Mouse (Mus musculus): ENCODE data around the gene Fcamr. TPM values are rescaled to one million over a fixed set of nuclear protein-coding genes. Genes with fewer than 3 reads are reported as not detected.

Gene Fcamr
- total RNA-seq (2014; fragmentation: Nextera tagmentation): not detected in 2 replicates
- not detected in 2 replicates for total RNA-seq (2017)
- not detected in 2 replicates for polyA plus RNA-seq (2012)

- no peak for ATAC-seq (ENCODE audit: extremely low read depth, insufficient number of reproducible peaks, low FRiP score, poor library complexity, severe bottlenecking)
- Histone ChIP-seq H3K36me3 (replicated peaks) (no peaks in the 10 kb centered on the region), H3K4me1 (ENCODE audit: insufficient read depth, low read depth, low read length) (no peaks in the 10 kb centered on the region; the same call in 1 of the 2 replicates), H3K9me3 (replicated peaks) (no peaks in the 10 kb centered on the region), H3K27me3 (ENCODE audit: insufficient read depth, low read length) (peaks cover 49% of the 10 kb centered on the region), H3K4me3 (ENCODE audit: low read depth, low read length) (no peak within 1 kb of the TSS)
- no peak for DNase-seq (ENCODE audit: low spot score)
- TF ChIP-seq GATA2 (IDR thresholded peaks at IDR 0.05; ENCODE audit: borderline replicate concordance, low read depth, low read length): no peak
- TF ChIP-seq TAL1 (conservative IDR thresholded peaks at IDR 0.05; ENCODE audit: low read depth, low read length): no peak
- no peak for TF ChIP-seq GATA1 (IDR thresholded peaks at IDR 0.05; ENCODE audit: borderline replicate concordance, low read length)
- no peak for TF ChIP-seq CTCF (IDR thresholded peaks at IDR 0.05; ENCODE audit: low read depth, low read length)
- TF ChIP-seq POLR2AphosphoS5 (IDR thresholded peaks at IDR 0.05; ENCODE audit: insufficient replicate concordance, low read depth, low read length): no peak
Measured at GRCm38 (mm10) chr1:130800602-130801001, at the start of gene Fcamr. Gene Fcamr, plus strand, starts transcription at chr1:130800902.

DNA sequence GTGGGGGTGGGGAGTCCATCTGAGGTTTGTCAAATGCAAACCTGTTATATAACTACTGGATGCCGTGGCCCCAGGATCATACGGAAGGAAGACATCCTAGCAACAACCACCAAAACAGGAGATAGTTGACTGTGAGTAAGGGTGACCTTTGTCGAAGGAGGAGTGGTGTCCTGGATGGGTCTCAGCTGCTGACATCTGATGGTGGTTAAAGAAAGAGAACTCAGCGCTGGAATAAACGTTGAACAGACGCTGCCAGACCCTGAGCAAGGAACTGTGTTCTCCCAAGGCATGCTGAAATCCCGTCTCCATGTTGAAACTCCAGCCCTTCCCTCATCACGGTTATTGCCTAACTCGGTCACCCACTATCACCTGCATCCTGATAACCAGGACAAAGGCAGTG, 41.0 kb upstream of the Fcamr start:
- Histone ChIP-seq H3K36me3 (replicated peaks) (no peaks in the 10 kb centered on the region), H3K27me3 (ENCODE audit: insufficient read depth, low read length) (no peaks in the 10 kb centered on the region), H3K9me3 (replicated peaks) (no peaks in the 10 kb centered on the region), H3K4me1 (ENCODE audit: insufficient read depth, low read depth, low read length) (peaks cover 47% of the 10 kb centered on the region), H3K4me3 (ENCODE audit: low read depth, low read length) (no peak overlapping the region)
- ATAC-seq (ENCODE audit: extremely low read depth, insufficient number of reproducible peaks, low FRiP score, poor library complexity, severe bottlenecking) (no peak), DNase-seq (ENCODE audit: low spot score) (no peak)
- TF ChIP-seq TAL1 (conservative IDR thresholded peaks at IDR 0.05; ENCODE audit: low read depth, low read length) (no peak), CTCF (IDR thresholded peaks at IDR 0.05; ENCODE audit: low read depth, low read length) (no peak), GATA2 (IDR thresholded peaks at IDR 0.05; ENCODE audit: borderline replicate concordance, low read depth, low read length) (no peak), GATA1 (IDR thresholded peaks at IDR 0.05; ENCODE audit: borderline replicate concordance, low read length) (no peak), POLR2AphosphoS5 (IDR thresholded peaks at IDR 0.05; ENCODE audit: insufficient replicate concordance, low read depth, low read length) (no peak)

DNA sequence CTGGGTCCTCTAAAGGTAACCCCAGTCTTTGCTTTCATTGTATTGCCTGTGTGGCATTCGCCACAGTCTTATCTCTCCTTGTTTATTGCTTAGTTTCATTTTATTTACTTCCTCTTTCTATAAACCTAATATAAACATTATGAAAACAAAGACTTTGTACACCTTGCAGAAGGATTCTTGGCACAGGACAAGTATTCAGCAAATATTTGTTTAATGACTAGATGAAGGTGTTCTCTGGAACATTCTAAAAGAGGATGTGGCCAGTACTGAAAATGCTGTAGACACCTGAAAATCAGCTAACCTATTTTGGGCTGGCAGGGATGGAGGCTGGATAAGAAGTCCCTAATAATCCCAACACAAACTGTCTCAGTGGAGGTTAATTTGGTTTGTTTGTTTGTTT, 39.1 kb upstream of the Fcamr start:
- TF ChIP-seq GATA1 (IDR thresholded peaks at IDR 0.05; ENCODE audit: borderline replicate concordance, low read length) (no peak), GATA2 (IDR thresholded peaks at IDR 0.05; ENCODE audit: borderline replicate concordance, low read depth, low read length) (no peak), TAL1 (conservative IDR thresholded peaks at IDR 0.05; ENCODE audit: low read depth, low read length) (no peak), POLR2AphosphoS5 (IDR thresholded peaks at IDR 0.05; ENCODE audit: insufficient replicate concordance, low read depth, low read length) (no peak), CTCF (IDR thresholded peaks at IDR 0.05; ENCODE audit: low read depth, low read length) (no peak)
- ATAC-seq (ENCODE audit: extremely low read depth, insufficient number of reproducible peaks, low FRiP score, poor library complexity, severe bottlenecking): peak; percentile 42
- Histone ChIP-seq H3K36me3 (replicated peaks) (no peaks in the 10 kb centered on the region), H3K9me3 (replicated peaks) (no peaks in the 10 kb centered on the region), H3K4me1 (ENCODE audit: insufficient read depth, low read depth, low read length) (peaks cover 50% of the 10 kb centered on the region), H3K4me3 (ENCODE audit: low read depth, low read length) (no peak overlapping the region; the same call in 1 of the 2 replicates), H3K27me3 (ENCODE audit: insufficient read depth, low read length) (no peaks in the 10 kb centered on the region)
- no peak for DNase-seq (ENCODE audit: low spot score)

DNA sequence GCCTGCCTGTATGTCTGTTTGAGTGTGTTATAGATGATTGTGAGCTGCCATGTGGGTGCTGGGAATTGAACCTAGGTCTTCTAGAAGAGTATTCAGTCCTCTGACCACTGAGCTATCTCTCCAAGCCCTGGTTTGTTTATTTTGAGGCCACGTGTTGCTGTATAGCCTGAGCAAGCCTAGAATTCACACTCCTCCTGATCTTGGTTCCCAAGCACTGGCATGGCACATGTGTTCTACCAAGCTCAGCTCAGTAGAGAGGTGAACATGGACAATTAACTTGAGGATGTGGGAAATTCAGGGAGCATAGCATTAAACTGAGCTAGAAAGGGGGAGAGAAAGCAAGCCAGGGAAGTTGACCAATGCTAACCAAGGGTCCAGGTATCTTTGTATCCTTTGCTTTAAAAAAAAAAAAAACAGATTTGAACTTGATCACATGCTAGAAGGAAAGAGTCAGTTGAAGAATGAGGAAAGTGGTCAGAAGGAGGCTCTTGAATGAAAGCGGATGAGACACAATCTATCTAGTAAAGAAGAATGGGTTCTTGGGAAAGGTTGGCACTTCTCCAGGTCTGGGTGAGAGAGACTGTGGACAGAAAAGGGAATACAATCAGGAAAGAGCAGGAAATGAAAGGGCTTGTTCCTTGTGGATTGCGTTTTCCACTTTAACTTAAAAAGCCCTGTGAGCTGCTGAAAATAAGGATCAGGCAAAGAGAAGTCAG, 38.5 kb upstream of the Fcamr start:
- TF ChIP-seq CTCF (IDR thresholded peaks at IDR 0.05; ENCODE audit: low read depth, low read length) (no peak), GATA2 (IDR thresholded peaks at IDR 0.05; ENCODE audit: borderline replicate concordance, low read depth, low read length) (no peak), TAL1 (conservative IDR thresholded peaks at IDR 0.05; ENCODE audit: low read depth, low read length) (no peak), POLR2AphosphoS5 (IDR thresholded peaks at IDR 0.05; ENCODE audit: insufficient replicate concordance, low read depth, low read length) (no peak)
- H3K4me1 ChIP-seq (ENCODE audit: insufficient read depth, low read depth, low read length): peaks cover 50% of the 10 kb centered on the region
- no peak for ATAC-seq (ENCODE audit: extremely low read depth, insufficient number of reproducible peaks, low FRiP score, poor library complexity, severe bottlenecking)
- H3K9me3 ChIP-seq (replicated peaks): no peaks in the 10 kb centered on the region
- H3K36me3 ChIP-seq (replicated peaks): no peaks in the 10 kb centered on the region
- no peaks in the 10 kb centered on the region for H3K27me3 ChIP-seq (ENCODE audit: insufficient read depth, low read length)
- no peak overlapping the region for H3K4me3 ChIP-seq (ENCODE audit: low read depth, low read length)
- DNase-seq (ENCODE audit: low spot score): no peak

DNA sequence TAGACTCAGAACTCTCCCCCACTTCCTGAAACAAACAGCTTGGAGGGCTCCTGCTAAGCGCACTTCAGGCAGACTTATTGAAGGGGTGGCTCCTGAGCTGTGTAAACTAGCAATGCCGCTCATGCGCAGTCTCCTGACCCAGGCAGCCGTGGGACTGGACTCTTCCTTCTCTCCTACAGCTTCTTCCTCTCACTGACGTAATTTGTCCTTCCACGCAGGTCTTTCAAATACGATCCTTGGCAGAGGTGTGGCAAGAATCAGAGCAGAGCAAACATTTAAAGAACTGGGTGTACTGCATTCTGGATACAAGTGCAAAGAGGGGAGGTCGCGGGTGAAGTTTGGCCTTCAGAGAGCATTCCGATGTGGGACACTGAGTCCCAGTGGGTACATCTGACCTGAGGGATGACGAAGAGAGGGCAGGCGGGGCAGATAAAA, 36.7 kb upstream of the Fcamr start:
- no peaks in the 10 kb centered on the region for H3K27me3 ChIP-seq (ENCODE audit: insufficient read depth, low read length)
- peaks cover 50% of the 10 kb centered on the region for H3K4me1 ChIP-seq (ENCODE audit: insufficient read depth, low read depth, low read length)
- no peaks in the 10 kb centered on the region for H3K9me3 ChIP-seq (replicated peaks)
- no peak for TF ChIP-seq GATA2 (IDR thresholded peaks at IDR 0.05; ENCODE audit: borderline replicate concordance, low read depth, low read length)
- TF ChIP-seq CTCF (IDR thresholded peaks at IDR 0.05; ENCODE audit: low read depth, low read length): no peak
- TF ChIP-seq POLR2AphosphoS5 (IDR thresholded peaks at IDR 0.05; ENCODE audit: insufficient replicate concordance, low read depth, low read length): no peak
- TF ChIP-seq TAL1 (conservative IDR thresholded peaks at IDR 0.05; ENCODE audit: low read depth, low read length): no peak
- TF ChIP-seq GATA1 (IDR thresholded peaks at IDR 0.05; ENCODE audit: borderline replicate concordance, low read length): no peak
- no peaks in the 10 kb centered on the region for H3K36me3 ChIP-seq (replicated peaks)
- ATAC-seq (ENCODE audit: extremely low read depth, insufficient number of reproducible peaks, low FRiP score, poor library complexity, severe bottlenecking) (no peak), DNase-seq (ENCODE audit: low spot score) (no peak)
- H3K4me3 ChIP-seq (ENCODE audit: low read depth, low read length): no peak overlapping the region

GRCm38 (mm10) chr1:130767066-130767465, 33.6 kb upstream of the Fcamr start:
- TF ChIP-seq GATA2 (IDR thresholded peaks at IDR 0.05; ENCODE audit: borderline replicate concordance, low read depth, low read length) (no peak), CTCF (IDR thresholded peaks at IDR 0.05; ENCODE audit: low read depth, low read length) (no peak), TAL1 (conservative IDR thresholded peaks at IDR 0.05; ENCODE audit: low read depth, low read length) (no peak), POLR2AphosphoS5 (IDR thresholded peaks at IDR 0.05; ENCODE audit: insufficient replicate concordance, low read depth, low read length) (no peak), GATA1 (IDR thresholded peaks at IDR 0.05; ENCODE audit: borderline replicate concordance, low read length) (no peak)
- peaks cover 10% of the 10 kb centered on the region for H3K27me3 ChIP-seq (ENCODE audit: insufficient read depth, low read length)
- ATAC-seq (ENCODE audit: extremely low read depth, insufficient number of reproducible peaks, low FRiP score, poor library complexity, severe bottlenecking): no peak
- H3K4me1 ChIP-seq (ENCODE audit: insufficient read depth, low read depth, low read length): peaks cover 36% of the 10 kb centered on the region
- no peaks in the 10 kb centered on the region for H3K36me3 ChIP-seq (replicated peaks)
- no peak for DNase-seq (ENCODE audit: low spot score)
- H3K4me3 ChIP-seq (ENCODE audit: low read depth, low read length): no peak overlapping the region
- H3K9me3 ChIP-seq (replicated peaks): no peaks in the 10 kb centered on the region
